Mouse (Mus musculus) left cerebral cortex, postnatal 4 days (tissue): ENCODE measurements around the gene Jag2. TPM values are rescaled to one million over a fixed set of nuclear protein-coding genes. Genes with fewer than 3 reads are reported as not detected.
A peak's percentile ranks its signal among the peaks of the same experiment; 100 is the strongest.

Experiments used
- DNase-seq: peaks from one replicate; pipeline ENCODE4 v3.0.0-alpha.2; 2022
- intact Hi-C: fragments of 180-260 bp; cut with DNase I; formaldehyde crosslinking; loops from one replicate; pipeline ENCODE4 v1.15.1; 2025
- total RNA-seq, 2 experiments: library from RNA; stranded (reverse); gene quantifications; 2 replicates each; pipeline ENCODE4 v1.2.3; 2021

Jag2 gene
- total RNA-seq, 2 experiments from 2014 or later, result 76.5 to 97.2 TPM

- DNase-seq, result no peak
- intact Hi-C loops, result no loop called here
These were observed 17.9 kb downstream of the Jag2 start for GRCm38 (mm10) chr12:112911701-112912100.

- DNase-seq, result no peak
- intact Hi-C loops, result no loop called here
These were observed 20.6 kb downstream of the Jag2 start for GRCm38 (mm10) chr12:112908991-112909390.

- intact Hi-C loops, result no loop called here
- no peak for DNase-seq
These were observed 24.6 kb downstream of the Jag2 start for GRCm38 (mm10) chr12:112905001-112905400.

GRCm38 (mm10) chr12:112903941-112904340 lies 25.6 kb downstream of the Jag2 start:
- DNase-seq, result peak; percentile 41
- intact Hi-C loops, result no loop called here

- intact Hi-C loops, result no loop called here
- DNase-seq, result no peak
These were observed 28.9 kb downstream of the Jag2 start for GRCm38 (mm10) chr12:112900641-112901040.

GRCm38 (mm10) chr12:112898960-112899359 lies 30.6 kb downstream of the Jag2 start:
- DNase-seq, result no peak
- intact Hi-C loops, result no loop called here

GRCm38 (mm10) chr12:112898351-112898750 lies 31.2 kb downstream of the Jag2 start:
- intact Hi-C loops, result no loop called here
- DNase-seq, result no peak

GRCm38 (mm10) chr12:112897522-112898212 lies 31.9 kb downstream of the Jag2 start:
- peak; percentile 49 for DNase-seq
- intact Hi-C loops, result no loop called here

- DNase-seq, result no peak
- intact Hi-C loops, result no loop called here
These were observed 34.6 kb downstream of the Jag2 start for GRCm38 (mm10) chr12:112894969-112895368.

- DNase-seq, result no peak
These were observed 35.2 kb downstream of the Jag2 start for GRCm38 (mm10) chr12:112894303-112894884.

GRCm38 (mm10) chr12:112885465-112885864 lies 44.1 kb downstream of the Jag2 start:
- intact Hi-C loops, result no loop called here
- no peak for DNase-seq

More at GRCm38 (mm10) chr12:112894303-112894884, 35.2 kb downstream of the Jag2 start:
- intact Hi-C loops, result no loop called here

- intact Hi-C loops, result no loop called here
- DNase-seq, result no peak
These were observed 48.2 kb downstream of the Jag2 start for GRCm38 (mm10) chr12:112881301-112881815.

GRCm38 (mm10) chr12:112880661-112881060 lies 48.9 kb downstream of the Jag2 start:
- DNase-seq, result no peak
- intact Hi-C loops, result no loop called here

- no peak for DNase-seq
- intact Hi-C loops, result no loop called here
These were observed 49.8 kb downstream of the Jag2 start for GRCm38 (mm10) chr12:112879731-112880130.

GRCm38 (mm10) chr12:112877607-112878020 lies 52.0 kb downstream of the Jag2 start:
- no peak for DNase-seq
- intact Hi-C loops, result no loop called here

- DNase-seq, result no peak
- intact Hi-C loops, result no loop called here
These were observed 52.5 kb downstream of the Jag2 start for GRCm38 (mm10) chr12:112877073-112877576.

- intact Hi-C loops, result no loop called here
- DNase-seq, result peak; percentile 32
These were observed 53.1 kb downstream of the Jag2 start for GRCm38 (mm10) chr12:112876332-112877072.

GRCm38 (mm10) chr12:112875225-112876013 lies 54.2 kb downstream of the Jag2 start:
- intact Hi-C loops, result no loop called here
- peak; percentile 96 for DNase-seq

- intact Hi-C loops, result no loop called here
- DNase-seq, result no peak
These were observed 55.4 kb downstream of the Jag2 start for GRCm38 (mm10) chr12:112874199-112874598.

GRCm38 (mm10) chr12:112873452-112874190 lies 56.0 kb downstream of the Jag2 start:
- DNase-seq, result peak; percentile 84
- intact Hi-C loops, result no loop called here
